Mouse (Mus musculus) retina, adult 2 months (tissue): ENCODE data around the gene Runx3.

Source experiments
- DNase-seq: peaks from one replicate; pipeline ENCODE4 v3.0.0-alpha.2; 2012; ENCODE audit warnings: low read depth, low spot score

Gene Runx3

DNA sequence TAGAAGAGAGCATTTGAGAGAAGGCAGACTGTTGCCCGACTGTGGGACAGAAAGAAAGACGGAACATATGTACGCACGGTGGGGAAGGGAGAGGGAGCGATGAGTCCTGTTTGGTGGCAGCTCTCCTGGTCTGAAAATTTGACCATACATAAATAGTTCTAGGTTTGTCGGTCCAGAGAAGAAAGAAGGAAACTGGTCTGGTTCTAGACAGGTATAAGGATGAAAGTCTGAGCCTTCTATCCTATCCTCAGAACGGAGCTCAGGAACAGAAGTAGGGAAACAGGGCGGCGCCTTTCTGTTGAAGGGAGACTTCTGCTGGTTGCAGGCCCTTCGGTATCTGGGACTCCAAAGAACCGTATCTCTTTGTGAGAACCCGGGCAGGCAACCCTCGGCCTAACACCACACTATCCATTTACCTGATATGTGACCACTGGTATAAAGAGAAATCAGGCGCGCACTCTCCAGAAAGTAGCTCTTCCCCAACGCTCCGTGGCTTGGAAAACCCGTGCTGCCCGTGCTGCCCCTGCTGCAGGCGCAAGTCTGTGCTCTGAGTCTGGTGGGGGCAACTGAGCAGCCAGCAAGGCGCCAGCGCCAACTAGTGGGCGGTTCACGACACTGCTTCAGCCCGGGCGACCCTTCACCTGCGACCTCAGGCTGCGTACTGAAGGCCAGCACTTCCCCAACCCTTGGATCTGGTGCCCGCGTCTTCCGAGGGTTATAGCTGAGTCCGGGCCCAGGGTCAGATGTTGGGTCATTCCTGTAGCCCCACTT, 29.8 kb downstream of the Runx3 start:
- DNase-seq: no peak

DNA sequence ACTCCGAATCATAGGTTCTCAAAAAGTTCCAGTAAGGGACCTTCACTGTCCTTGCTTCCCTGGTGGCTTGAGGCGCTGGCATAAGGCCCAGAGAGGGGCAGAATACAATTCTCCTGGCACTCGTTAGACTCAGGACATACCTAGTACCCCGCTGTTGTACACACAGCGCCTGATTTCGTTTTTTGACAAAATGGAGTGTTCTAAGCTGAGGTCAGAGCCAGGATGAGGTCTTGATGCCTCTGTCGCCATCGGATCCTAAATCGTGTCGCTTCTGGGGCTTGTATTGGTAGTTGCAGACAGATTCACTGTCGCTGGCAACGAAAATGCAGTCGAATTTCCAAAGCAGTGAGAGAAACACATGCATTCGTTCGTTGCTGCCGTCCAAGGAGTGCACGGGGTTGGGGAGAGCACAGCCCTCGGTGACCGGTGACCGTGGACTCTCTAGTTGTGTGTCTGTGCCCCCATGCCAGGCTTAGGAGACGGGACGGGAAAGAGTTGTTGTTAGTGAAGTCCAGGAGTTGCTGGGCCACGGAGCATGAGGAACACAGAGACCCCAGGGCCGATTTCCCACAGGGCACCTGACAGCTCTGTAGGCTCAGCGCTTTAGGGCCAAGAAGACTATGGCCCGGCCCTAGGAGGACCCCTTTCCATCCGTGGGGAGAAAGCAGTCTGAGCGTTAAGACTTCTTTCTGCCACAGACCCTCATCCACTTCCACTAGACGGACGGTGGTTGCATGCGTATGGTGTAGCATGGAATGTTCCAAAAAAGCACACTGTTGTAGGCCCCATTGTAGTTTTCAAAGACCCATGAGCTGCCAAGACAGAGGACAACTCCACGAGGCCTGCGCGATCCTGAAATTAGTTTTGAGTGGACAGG, 30.9 kb downstream of the Runx3 start:
- peak; percentile 34 for DNase-seq

DNA sequence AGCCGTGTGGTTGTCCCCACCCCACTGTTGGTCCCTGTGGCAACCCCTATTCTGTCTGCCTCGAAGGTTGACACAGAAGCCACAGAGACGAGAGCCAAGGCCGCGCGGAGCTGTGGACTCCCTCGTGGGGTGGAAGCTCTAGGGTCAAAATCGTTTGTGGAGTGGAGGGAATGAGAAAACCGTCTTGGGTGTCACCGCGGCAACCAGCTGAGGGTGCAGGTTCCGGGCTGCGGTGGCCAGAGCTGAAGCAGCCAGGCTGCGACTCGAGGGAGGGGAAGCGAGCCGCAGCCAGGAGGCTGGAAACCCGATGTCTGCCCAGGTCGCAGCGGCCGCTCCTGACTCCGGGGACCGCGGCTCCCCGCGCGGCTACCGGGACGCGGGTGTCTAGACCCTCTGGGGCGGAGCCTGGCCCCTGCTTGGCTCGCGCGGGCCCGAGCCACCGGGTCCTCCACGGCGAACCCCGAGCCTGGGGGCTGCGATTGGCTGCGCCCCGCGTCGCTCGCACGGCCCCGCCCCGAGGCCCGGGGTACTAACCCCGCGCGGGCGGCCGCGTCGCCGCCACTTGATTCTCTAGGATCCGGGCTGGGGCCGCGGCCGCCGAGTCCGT, 31.6 kb downstream of the Runx3 start:
- no peak for DNase-seq

DNA sequence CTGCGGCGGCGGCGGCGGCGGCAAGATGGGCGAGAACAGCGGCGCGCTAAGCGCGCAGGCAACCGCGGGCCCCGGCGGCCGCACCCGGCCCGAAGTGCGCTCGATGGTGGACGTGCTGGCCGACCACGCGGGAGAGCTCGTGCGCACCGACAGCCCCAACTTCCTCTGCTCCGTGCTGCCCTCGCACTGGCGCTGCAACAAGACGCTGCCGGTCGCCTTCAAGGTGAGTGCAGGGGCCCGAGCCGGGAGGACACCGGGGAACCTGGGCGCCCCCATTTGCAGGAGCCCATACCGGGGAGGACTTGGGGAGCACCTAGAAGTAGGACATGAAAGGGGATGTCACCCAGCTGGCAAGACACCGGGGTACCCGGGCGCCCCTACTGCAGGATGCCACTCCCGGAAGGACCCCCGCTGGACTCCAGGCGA, 32.4 kb downstream of the Runx3 start:
- no peak for DNase-seq

DNA sequence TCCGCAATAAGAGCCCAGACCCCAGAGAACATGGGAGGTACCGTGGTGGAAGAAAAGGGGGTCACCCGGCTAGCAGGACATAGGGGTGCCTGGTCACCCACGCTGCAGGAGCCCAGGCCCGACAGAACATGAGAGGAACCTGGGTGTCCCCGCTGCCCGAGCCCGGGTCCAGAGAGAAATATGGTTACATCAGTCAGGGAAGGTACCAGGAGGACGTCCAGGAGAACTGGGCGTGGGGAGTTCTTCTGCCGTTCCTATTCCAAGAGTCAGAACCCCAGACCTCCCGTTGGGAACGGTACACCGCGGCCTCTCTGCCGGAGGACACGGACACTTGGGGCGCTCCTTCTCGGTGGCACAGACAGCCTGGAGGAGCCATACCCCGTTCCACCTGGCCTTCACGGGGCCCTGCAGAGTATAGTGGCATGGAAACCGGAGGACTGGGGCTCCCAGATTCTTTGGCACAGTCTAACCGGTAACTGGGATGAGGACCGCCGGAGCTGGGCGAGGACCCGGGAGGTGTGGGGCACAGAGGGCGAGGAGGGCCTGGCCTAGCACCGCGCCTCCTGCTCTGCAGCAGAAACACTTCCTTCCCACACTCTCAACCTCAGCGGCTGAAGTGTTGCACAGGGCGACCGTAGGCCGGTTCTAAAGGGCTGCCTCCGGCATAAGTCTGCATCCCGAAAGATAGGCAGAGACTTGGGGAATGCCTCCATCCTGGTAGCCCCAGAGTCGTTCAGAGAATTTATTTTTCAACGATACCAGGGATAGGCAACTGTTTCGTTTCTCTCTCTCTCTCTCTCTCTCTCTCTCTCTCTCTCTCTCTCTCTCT, 33.0 kb downstream of the Runx3 start:
- no peak for DNase-seq

DNA sequence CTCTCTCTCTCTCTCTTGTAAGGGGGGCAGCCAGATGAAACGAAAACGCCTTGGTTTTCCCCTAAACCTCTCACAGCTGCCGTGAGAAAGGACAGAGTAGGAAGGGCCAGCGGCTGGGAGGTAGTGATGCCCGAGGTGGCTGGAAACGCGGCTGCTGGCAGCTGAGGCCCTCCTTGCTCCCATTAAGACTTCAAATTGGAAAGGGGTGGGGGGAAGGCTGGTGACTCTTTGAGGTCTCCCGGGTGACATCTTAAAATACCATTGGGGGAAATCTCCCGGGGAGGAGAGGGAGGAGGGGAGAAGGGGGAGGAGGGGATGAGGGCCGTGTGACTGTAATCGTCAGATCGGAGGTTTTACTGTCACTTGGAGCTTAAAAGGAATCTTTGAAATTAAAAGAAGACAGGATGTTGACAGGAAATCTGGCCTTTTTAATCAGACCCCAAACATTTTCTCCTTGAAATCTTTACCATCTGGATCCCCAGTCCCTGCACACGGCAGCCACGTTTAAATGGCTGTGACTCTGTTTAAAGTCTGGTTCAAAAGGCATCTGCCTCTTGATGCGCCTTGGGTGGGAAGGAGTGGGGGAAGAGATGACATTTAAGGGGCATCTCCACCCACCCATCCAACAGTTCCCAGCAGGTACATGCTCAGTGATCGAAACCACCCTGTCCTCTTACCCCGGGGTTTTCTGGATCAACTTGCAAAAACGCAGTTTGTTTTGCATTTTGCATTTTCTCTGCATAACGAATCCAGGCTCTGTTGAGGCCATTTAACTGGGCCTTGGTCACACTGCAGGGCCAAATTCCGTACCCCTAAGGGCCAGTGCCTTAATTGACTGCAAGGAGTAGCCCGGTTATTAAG, 33.9 kb downstream of the Runx3 start:
- no peak for DNase-seq

DNA sequence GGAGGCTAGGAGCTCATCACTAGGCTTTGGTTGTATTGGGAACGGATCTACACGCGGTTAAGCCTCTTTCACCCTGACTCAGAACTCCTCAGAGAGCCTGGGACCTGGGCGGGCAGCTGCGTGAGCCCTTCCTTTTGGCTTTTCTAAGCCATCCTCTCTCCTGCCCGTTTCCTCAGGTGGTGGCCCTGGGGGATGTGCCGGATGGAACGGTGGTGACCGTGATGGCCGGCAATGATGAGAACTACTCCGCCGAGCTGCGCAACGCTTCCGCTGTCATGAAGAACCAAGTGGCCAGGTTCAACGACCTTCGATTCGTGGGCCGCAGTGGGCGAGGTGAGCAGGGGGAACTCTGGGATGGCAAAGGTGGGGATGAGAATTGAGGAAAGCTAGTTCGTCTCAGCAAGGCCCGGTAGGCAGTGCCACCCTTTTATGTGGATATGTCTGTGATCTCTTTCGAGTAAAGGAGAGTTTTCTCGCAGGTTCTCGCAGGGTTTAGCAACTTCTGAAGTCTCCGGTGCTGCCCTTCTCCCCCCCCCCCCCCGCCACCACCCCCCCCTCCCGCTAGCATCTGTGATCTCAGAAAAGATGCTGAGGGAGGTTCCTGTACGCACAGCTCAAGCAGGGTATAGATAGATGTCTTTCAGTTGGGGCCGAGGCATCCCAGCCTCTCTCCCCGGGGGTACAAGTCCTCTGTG, 34.8 kb downstream of the Runx3 start:
- DNase-seq: no peak

DNA sequence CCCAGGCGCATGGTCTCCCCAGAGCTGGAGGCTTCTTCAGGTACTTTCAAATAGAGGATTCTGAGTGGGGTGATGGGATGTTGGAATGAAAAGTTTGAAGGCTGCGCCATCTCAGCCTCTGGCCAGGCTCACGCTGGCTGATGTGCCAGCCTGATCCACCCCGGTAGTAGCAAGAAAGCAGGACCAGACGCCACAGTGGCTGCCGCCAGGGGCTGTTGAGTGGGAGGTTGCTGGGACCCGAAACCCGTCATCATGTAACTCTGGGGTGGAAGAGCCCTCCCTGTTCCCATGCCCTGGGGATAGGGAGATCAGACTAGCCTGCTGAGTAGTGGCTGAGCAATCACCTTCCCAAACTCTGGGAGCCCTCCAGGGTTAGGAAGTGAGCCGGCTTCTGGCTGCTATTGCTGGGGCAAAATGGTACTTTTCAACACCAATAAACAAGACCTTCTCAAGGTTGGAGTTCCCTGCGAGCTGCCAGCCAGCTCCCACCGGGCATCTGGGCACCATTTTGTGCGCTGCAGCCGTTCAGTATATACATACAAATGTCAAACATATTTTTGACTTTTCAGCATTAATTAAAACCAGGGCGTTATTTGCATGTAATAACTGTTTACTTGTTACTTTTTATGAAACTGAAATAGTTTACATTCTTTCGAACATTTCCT, 35.5 kb downstream of the Runx3 start:
- DNase-seq: no peak

DNA sequence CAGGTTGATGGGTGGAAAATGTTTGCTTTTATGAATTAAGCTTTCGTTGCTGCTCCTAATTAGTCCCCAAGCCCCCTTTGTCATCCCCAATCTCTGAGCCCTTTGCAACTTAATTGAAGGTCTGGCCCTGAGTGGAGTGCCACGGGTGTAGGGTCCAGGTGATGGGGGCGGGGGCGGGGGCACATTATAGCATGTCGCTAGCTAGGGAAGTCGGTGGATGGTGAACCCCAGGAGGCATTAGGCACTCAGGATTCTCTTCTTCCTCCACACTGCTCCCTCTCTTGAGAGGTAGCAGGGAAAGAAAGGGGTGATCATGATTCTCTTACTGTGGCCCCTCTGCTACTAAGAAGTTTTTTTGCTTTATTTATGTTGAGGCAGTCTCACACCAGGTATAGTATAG, 36.1 kb downstream of the Runx3 start:
- no peak for DNase-seq

DNA sequence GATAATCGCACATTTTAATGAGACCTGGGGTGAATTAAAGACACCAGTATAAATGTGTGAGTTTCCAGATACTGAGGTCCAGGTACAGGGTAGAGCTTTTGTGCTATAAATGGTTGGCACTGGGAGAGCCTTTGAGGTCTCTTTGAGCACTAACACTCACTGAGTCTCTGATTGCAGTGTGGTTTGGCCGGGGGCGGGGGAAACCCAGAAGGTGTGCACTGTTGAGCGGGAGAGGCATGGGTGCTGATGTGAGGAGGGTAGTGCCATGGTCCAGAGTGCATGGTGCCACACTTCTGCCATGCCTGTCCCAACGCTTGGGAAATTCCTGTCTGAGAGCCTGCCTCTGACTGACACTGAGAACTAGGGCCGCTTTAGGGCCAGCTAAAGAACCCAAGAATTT, 36.9 kb downstream of the Runx3 start:
- no peak for DNase-seq

DNA sequence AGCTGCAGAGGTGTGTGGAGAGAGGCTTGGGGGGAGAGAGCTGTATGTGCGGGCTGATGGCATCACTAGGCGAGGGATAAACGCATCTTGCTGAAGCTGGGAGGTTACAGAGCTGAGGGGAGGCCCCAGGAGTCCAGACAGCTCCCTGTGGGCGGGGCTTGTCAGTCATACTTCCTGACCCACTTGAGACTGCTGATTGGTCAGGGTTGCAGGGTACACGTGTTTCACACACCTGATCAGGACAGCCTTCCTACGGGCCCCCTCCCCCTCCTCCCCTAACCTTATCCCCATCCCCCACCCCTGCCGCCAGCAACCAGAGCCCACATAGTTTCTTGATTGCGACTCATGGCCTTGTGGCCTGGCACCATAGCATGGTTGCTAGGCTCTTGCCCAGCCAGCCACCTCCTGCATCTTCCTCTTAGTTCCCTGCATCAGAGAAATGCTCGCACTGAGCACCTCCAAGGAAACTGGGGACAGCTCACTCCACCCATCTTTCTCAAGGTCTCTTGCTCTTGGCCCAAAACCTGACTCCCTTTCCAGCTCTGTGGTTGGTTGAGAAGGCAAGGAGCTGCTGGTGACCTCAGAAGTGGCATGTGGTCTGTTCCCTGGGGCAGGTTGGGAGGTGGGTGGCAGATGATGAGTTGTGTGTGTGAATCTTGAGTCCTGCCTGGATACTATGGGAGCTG, 38.4 kb downstream of the Runx3 start:
- DNase-seq: no peak

DNA sequence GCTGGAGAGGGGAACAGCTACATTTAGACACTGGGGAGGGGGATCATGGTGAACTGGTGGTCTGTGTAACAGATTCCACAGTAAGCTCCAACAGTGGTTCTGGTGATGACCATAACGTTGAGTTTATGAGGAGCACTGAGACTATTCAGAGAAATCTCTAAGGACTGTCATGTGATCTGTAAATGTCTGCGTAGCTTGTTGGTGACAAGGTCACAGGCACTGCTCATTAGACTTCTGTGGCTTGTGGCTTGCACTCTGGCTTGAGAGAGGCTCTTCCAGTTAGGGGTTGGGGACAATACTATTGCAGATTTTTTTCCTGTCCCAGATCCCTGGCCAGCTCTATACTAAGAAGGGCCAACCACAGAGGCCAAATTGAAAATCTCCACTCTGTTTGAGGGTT, 39.2 kb downstream of the Runx3 start:
- no peak for DNase-seq

DNA sequence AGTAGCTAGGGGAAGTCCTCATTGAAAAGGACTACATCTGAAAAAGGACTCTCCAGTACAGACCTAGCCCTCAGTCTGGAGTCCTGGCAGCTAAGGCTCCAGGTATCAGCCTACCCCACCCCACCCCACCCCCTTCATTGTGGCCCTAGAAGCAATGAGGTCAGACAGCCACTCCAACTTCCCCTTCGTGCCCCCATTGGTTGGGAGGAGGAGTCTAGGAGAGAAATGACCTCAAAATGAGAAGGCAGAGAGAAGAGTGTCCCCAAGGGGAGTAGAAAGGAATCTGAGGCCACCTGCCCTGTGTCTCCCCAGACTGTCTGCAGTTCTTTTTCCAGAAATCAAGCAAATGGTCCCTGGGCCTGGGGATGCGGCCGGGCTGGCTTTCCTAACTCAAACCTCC, 39.7 kb downstream of the Runx3 start:
- DNase-seq: no peak

DNA sequence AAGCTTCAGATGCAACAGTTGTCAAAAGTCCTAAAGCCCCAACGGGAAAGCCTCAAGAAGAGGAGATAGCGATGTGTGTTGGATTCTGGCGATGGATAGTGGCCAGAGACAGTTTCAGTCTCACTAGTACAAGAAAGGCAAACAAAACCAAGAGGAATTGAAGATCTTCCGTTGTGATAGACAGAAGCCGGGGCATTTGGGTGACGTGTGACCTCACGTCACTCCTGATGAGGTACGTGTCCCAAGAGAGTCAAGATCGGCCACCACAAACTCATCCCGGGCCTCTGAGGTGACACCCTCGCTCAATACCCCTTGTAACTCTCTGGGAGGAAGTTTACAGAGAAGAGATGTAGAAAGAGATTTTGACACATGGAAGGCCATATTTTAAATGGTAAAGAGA, 41.0 kb downstream of the Runx3 start:
- DNase-seq: no peak

DNA sequence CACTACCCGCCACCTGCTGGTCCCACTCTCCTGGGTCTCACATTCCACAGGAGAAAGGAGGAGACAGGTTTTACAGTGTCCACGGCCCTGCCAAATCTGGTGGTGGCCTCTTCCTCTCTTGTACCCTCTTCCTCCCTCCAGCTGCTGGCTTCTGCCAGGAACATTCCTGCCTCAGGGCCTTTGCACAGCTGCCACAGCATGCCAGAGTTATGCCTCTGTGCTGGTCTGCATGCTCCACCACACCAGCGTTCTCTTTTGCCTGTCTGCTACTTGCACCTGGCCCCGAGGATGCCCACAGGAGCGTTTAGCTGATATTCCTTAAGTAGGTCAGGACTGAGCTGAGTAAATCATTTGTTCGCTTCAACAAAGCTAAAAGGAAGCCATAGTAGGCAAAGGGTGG, 45.3 kb downstream of the Runx3 start:
- DNase-seq: no peak

DNA sequence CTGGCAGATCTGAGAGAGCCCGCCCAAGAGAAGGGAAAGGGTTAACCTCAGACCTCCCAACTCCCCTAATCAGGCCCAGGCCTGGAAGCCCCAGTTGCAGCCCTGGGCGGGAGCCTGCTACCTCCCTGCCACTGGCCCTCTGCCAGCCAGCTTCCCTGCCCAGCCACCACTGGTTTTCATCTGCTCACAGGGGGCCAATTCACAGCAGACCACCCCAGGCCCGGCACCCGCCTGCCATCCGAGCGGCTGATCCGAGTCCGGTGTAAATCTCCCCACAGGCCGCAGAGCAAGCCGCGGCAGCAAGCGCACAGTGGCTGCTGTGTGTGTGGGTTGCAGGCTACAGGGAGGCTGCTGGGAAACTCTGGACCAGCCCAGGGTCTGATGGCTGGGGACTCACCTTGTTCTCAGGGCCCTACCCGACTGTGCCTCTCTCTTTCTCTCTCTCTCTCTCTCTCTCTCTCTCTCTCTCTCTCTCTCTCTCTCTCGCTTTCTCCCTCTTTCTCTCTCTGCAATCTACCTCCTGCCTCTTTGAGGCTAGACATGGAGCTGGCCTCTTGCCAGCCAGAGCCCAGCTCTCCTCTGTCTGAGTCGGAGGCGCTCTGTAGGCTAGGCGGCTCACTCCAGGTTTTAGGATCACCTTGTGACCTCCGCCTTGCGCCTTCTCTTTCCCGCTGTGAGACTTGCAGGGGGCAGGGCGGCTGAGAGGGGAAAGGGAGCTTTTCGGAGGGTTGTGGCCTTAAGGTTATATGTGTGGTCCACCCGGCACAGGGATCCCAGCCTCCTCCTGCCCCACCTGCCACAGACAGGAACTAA, 46.2 kb downstream of the Runx3 start:
- DNase-seq: no peak

DNA sequence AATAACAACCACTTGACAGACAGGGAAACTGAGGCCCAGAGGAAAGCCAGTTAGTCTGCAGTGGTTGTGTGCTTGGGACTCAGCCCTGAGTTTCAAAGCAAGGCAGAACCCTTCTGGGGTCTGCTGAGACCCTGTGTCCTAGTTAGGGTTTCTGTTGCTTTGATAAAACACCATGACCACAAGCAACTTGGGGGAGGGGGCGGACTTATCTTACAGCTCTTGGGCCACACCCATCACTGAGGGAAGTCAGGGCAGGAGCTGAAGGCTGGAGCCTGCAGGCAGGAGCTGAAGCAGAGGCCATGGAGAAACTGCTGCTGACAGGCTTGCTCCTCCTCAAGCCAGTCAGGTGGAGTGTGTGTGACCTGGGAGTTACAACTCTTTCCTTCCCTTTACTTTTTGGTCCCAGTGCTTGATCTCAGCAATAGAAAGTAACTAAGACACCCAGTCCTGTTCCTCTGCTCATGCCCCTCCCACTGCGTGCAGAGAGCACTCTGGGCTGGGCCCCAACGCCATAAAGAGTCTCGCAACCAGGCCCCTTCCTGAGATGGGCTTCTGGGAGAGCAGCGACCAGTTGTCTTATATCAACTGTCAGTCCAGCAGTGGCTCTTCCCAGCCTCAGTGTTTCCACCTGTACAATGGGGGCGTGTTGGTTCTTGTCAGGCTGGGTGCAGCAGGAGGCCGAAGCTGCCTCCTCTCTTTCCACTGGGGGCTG, 47.5 kb downstream of the Runx3 start:
- DNase-seq: no peak
